Mouse (Mus musculus) cerebellum, adult 2 months (tissue): ENCODE measurements around the gene Rere.

Experiments
- CTCF ChIP-seq: fragments of 200-500 bp; IDR thresholded peaks from 2 replicates; pipeline ENCODE4 v1.5.1; 2011; ENCODE audit warnings: low read depth, mild to moderate bottlenecking, control low read depth, low read length, moderate library complexity, borderline replicate concordance; ENCODE audit not compliant: insufficient read depth
- POLR2A ChIP-seq: fragments of 200-500 bp; IDR thresholded peaks from 2 replicates; pipeline ENCODE4 v1.6.1; 2011; ENCODE audit warnings: low read length, control low read depth, borderline replicate concordance; ENCODE audit not compliant: insufficient read depth

- TF ChIP-seq CTCF (no peak), POLR2A (no peak)
Observed at GRCm38 (mm10) chr4:150355801-150356200, 74.4 kb downstream of the Rere start.
